Mouse (Mus musculus) liver, embryonic 15.5 days (tissue): ENCODE measurements around the gene Galnt18. TPM values are rescaled to one million over a fixed set of nuclear protein-coding genes. Genes with fewer than 3 reads are reported as not detected.

Source experiments
- ATAC-seq: fragments of 200-750 bp; cut with Nextera tagmentation; 2 replicates; pipeline ENCODE4 v1.8.0; 2017; ENCODE audit warnings: moderate number of reproducible peaks, mild to moderate bottlenecking, moderate library complexity; ENCODE audit not compliant: insufficient read depth
- H3K27ac ChIP-seq: fragments of 300-500 bp; sonication (generic); replicated peaks from 2 replicates; pipeline ENCODE4 v1.5.1; 2015; ENCODE audit warnings: mild to moderate bottlenecking, inconsistent platforms
- H3K27me3 ChIP-seq: fragments of 300-500 bp; sonication (generic); 2 replicates; pipeline ENCODE4 v1.6.1; 2015; ENCODE audit warnings: mild to moderate bottlenecking, inconsistent platforms
- H3K36me3 ChIP-seq: fragments of 300-500 bp; sonication (generic); replicated peaks from 2 replicates; pipeline ENCODE4 v1.6.1; 2015; ENCODE audit warnings: moderate library complexity, mild to moderate bottlenecking, inconsistent platforms
- H3K4me1 ChIP-seq: fragments of 300-500 bp; sonication (generic); replicated peaks from 2 replicates; pipeline ENCODE4 v1.6.1; 2015; ENCODE audit warnings: inconsistent platforms
- H3K4me2 ChIP-seq: fragments of 300-500 bp; sonication (generic); 2 replicates; pipeline ENCODE4 v1.6.1; 2015; ENCODE audit warnings: moderate library complexity, mild to moderate bottlenecking, inconsistent platforms
- H3K4me3 ChIP-seq: fragments of 300-500 bp; sonication (generic); replicated peaks from 2 replicates; pipeline ENCODE4 v1.5.1; 2015; ENCODE audit warnings: mild to moderate bottlenecking, inconsistent platforms
- H3K9ac ChIP-seq: fragments of 300-500 bp; sonication (generic); 2 replicates; pipeline ENCODE4 v1.6.1; 2015; ENCODE audit warnings: moderate library complexity, mild to moderate bottlenecking, inconsistent platforms
- H3K9me3 ChIP-seq: fragments of 300-500 bp; sonication (generic); replicated peaks from 2 replicates; pipeline ENCODE4 v1.6.1; 2016; ENCODE audit warnings: inconsistent platforms
- WGBS: fragments of 180-500 bp; shearing (Covaris S2); methylation state at CpG from one replicate; pipeline ENCODE4 v1.1.7; 2015; ENCODE audit warnings: mixed read lengths; ENCODE audit not compliant: insufficient replicate concordance; 5-methylcytosine and 5-hydroxymethylcytosine counted together
- polyA plus RNA-seq: library from polyadenylated mRNA; unstranded; fragments of >200 nt; fragmentation: Nextera tagmentation; extraction: Ambion mirVana; gene quantifications from 2 replicates; pipeline ENCODE4 v1.2.1, GENCODE M21; 2015

Gene Galnt18
- polyA plus RNA-seq, 1 experiment from 2014 or later = 1.5 TPM

DNA sequence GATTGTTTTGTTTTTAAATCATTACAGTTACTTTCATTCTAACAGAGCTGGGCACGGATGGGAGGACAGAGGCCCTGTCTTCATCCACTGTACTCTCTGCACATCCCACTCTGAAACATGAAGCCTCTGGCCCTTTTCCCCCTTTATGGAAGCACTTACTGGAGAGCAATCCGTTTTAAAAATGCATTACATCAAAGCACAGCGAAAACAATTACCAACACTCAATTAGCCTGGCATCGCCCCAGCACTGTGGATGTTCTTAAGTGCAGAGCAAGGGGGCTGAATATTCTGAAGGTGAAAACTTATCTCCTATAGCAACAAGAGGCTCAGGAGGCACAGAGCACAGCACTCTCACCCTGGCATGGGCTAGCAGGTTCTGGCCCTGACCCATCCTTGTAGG, 107.3 kb downstream of the Galnt18 start:
- ATAC-seq = no peak
- no peaks in the 10 kb centered on the region for H3K27me3 ChIP-seq
- no peaks in the 10 kb centered on the region for H3K4me1 ChIP-seq
- H3K36me3 ChIP-seq = no peaks in the 10 kb centered on the region
- H3K9me3 ChIP-seq = no peaks in the 10 kb centered on the region
- H3K4me3 ChIP-seq = no peak overlapping the region
- no peak overlapping the region for H3K9ac ChIP-seq
- no peak overlapping the region for H3K27ac ChIP-seq
- no peak overlapping the region for H3K4me2 ChIP-seq
- 49% methylated on average over 4 of the region's 4 CpGs for WGBS

DNA sequence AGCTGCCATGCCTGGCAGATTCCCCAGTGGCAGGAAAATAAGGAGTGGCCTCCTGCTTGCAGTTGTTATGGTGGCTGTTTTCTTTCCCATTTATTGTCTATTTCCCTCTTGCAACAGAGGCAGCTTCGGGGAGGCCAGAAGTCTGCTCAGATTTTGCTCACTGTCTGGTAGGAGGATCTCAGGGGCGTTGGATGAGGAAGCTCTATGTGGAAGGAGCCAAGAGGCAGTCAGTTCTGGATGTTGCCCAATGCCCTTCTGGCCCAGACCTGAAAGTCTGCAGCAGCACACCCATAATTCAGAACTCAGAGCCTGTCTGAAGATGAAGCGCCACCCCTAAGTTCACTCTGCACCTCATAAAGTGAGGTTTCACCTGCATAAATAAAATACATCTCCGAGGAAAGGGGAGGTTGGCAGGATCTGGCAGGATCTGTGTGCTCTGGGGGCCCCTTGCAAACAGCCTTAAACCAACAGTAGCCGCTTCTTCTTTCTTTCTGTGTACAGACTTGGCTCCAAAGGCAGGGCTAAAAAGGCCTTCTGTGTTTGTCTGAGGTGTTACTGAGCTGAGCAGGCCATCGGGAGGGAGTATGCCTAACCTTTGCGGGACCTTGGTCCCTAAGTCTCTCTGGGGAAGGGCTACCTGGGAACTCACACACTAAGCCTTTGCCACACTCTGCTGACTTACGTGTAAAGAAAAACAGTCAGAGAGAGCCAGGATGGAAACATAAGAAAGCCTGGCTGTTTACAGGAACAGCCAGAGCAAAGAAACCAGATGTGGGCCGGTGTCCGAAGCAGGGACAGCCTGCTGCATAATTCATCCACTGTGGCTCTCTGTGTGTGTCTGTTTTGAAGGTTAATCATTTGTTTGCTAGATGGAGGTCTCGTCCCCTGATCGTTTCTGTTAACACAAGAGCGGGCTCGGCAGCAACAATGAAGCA, 116.4 kb downstream of the Galnt18 start:
- no peak overlapping the region for H3K27ac ChIP-seq
- no peaks in the 10 kb centered on the region for H3K36me3 ChIP-seq
- no peak for ATAC-seq
- WGBS = 51% methylated on average over 14 of the region's 14 CpGs
- no peaks in the 10 kb centered on the region for H3K9me3 ChIP-seq
- no peak overlapping the region for H3K4me2 ChIP-seq
- no peaks in the 10 kb centered on the region for H3K4me1 ChIP-seq
- H3K9ac ChIP-seq = no peak overlapping the region
- no peaks in the 10 kb centered on the region for H3K27me3 ChIP-seq
- H3K4me3 ChIP-seq = no peak overlapping the region

DNA sequence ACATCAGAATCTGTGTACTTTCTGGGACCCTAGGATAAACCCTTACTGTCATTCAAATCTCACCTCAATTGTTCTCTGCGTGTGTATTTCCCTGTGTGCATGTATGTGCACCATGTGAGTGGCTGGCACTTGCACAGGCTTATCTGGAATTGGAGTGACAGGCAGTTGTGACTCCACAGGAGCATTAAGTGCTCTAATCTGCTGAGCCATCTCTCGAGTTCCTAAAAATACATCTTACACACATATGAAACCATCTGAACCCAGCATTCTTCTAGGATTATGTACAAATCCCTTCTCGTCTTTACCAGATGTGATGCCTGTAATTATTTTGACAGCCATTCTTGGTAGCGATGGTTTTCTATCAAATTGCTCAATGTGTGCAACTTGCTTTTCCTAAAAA, 121.2 kb downstream of the Galnt18 start:
- no peaks in the 10 kb centered on the region for H3K4me1 ChIP-seq
- H3K4me3 ChIP-seq = no peak overlapping the region
- no peaks in the 10 kb centered on the region for H3K27me3 ChIP-seq
- no peaks in the 10 kb centered on the region for H3K36me3 ChIP-seq
- no peaks in the 10 kb centered on the region for H3K9me3 ChIP-seq
- H3K9ac ChIP-seq = no peak overlapping the region
- no peak for ATAC-seq
- no peak overlapping the region for H3K4me2 ChIP-seq
- H3K27ac ChIP-seq = no peak overlapping the region
- WGBS = 56% methylated on average over 4 of the region's 4 CpGs

DNA sequence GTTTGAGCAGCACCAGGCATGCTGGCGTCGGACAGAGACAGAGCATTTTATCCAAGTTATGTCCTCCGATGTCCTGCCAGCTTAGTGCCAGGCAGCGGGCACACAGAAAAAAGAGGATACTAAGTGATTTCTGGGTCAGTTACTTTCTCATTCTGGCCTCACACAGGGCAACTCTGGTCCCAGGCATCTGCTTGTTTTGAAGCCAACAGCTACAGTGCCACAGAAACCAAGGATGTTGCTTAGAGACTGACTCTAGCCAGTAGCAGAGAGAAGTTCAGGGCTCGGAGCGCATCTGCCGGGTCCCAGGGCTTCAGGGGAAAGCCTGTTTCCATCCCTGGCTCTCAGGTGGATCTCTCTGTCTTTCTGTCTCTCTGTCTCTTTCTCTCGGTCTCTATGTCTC, 124.8 kb downstream of the Galnt18 start:
- no peaks in the 10 kb centered on the region for H3K9me3 ChIP-seq
- H3K27me3 ChIP-seq = no peaks in the 10 kb centered on the region
- no peak for ATAC-seq
- no peak overlapping the region for H3K4me2 ChIP-seq
- WGBS = 76% methylated on average over 8 of the region's 8 CpGs
- no peaks in the 10 kb centered on the region for H3K4me1 ChIP-seq
- no peaks in the 10 kb centered on the region for H3K36me3 ChIP-seq
- no peak overlapping the region for H3K4me3 ChIP-seq
- H3K9ac ChIP-seq = no peak overlapping the region
- no peak overlapping the region for H3K27ac ChIP-seq

DNA sequence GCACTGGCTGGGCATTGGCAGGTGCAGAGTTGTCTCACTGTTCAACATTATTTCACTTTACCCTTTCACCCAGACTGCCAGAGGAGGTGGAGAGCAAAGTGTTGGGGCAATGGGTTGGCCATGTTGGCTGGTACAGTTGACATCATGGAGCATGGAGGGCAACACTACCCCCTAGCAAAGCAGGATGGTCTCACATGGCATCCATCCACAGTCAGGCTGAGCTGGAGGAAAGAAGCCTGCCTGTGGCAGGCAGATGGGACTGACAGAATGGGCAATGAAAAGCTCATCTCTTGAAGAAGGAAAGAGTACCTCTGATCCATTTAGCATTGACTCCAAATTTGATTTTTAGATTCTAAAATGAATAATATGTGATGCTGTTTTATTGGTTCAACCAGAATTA, 125.3 kb downstream of the Galnt18 start:
- H3K27ac ChIP-seq = no peak overlapping the region
- ATAC-seq = no peak
- H3K4me3 ChIP-seq = no peak overlapping the region
- H3K36me3 ChIP-seq = no peaks in the 10 kb centered on the region
- H3K27me3 ChIP-seq = no peaks in the 10 kb centered on the region
- H3K9ac ChIP-seq = no peak overlapping the region
- no peak overlapping the region for H3K4me2 ChIP-seq
- H3K9me3 ChIP-seq = no peaks in the 10 kb centered on the region
- no peaks in the 10 kb centered on the region for H3K4me1 ChIP-seq

DNA sequence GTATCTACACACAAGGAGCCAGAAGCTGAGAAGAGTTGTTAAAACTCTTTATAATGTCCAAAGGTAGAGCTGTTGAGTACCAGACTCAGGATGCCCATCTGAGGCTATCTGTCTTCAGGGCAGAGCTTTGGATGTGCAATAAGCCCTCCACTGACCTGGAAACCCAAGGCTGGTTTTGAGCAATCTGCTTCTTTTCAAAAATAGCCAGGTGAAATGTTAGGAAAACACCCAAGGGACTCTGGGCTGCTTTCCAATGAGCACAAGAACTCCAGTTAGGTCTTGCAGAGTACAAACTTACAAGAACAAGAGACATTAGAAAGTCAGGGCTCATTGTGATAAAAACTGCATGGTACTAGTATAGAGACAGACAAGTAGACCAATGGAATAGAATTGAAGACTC, 135.4 kb downstream of the Galnt18 start:
- Histone ChIP-seq H3K9ac (no peak overlapping the region), H3K4me3 (no peak overlapping the region), H3K27ac (no peak overlapping the region), H3K36me3 (no peaks in the 10 kb centered on the region), H3K9me3 (no peaks in the 10 kb centered on the region), H3K4me2 (no peak overlapping the region), H3K27me3 (no peaks in the 10 kb centered on the region), H3K4me1 (no peaks in the 10 kb centered on the region)
- no peak for ATAC-seq

DNA sequence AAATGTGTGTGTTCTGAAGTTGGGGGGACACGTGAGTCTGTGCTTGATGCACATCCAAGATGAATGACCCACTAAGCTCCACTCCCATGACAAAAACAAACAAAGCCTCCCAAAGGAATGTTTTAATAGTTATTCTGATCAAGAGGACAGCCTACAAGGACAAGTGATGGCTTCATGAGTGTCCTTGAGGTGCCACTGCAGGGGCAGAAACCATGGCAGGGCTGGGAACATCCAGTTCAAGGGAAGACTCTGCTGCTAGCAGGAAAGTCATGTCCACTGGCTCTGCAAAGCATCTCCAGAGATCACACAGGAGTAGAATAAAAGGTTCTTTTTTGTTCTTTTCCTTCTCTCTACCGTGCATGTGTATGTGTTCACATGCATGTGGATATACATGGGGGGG, 140.9 kb downstream of the Galnt18 start:
- no peaks in the 10 kb centered on the region for H3K9me3 ChIP-seq
- 55% methylated on average over 2 of the region's 2 CpGs for WGBS
- H3K27me3 ChIP-seq = no peaks in the 10 kb centered on the region
- no peaks in the 10 kb centered on the region for H3K36me3 ChIP-seq
- no peak overlapping the region for H3K27ac ChIP-seq
- ATAC-seq = no peak
- H3K9ac ChIP-seq = no peak overlapping the region
- H3K4me3 ChIP-seq = no peak overlapping the region
- no peaks in the 10 kb centered on the region for H3K4me1 ChIP-seq
- H3K4me2 ChIP-seq = no peak overlapping the region

DNA sequence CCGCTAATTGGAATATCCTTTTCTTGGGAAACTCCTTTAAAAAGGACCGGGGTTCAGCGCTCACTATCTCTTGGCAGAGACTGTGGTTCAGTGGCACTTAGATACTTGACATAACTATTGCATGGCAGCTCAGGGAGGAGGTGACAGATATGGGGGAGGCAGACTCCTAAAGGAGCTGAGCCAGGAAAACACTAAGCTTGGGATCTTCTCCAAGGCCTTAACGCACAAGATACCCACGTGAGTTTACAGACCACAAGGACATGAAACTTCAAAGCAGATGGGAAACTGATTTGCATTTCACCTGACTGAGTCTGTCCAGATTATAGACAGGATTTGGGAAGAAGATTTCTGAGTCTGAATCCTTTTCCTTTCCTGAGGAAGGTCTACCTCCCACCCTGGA, 141.3 kb downstream of the Galnt18 start:
- no peak overlapping the region for H3K4me2 ChIP-seq
- WGBS = 66% methylated on average over 5 of the region's 5 CpGs
- no peak overlapping the region for H3K4me3 ChIP-seq
- no peaks in the 10 kb centered on the region for H3K4me1 ChIP-seq
- no peak overlapping the region for H3K27ac ChIP-seq
- H3K9me3 ChIP-seq = no peaks in the 10 kb centered on the region
- H3K27me3 ChIP-seq = no peaks in the 10 kb centered on the region
- H3K36me3 ChIP-seq = no peaks in the 10 kb centered on the region
- ATAC-seq = no peak
- no peak overlapping the region for H3K9ac ChIP-seq

DNA sequence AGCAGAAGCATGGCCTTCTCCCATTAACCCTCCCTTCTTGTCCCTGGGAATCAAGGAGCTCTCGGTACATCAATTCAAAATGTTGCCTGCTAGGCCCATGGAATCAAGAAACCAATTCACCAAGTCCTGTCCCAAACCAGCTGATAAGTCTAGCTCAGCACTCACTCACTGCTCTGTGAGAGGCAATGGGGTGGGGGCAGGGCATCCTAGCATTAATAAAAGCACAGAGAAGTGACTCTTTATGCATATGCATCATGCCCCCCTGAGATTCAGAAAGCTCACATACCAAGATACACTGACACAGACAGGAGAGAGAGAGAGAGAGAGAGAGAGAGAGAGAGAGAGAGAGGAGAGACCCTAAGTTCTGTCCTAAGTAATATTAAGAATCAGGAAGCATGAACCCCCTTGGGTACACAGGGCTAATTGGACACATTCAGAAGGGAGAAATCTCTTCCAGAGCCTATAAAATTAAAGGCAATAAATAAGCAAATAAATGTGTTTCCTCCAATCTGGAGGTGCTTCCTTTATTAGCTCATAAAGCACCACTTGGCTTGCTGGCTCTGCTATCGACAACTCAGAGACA, 141.8 kb downstream of the Galnt18 start:
- ATAC-seq = no peak
- no peaks in the 10 kb centered on the region for H3K27me3 ChIP-seq
- 47% methylated on average over 2 of the region's 2 CpGs for WGBS
- H3K27ac ChIP-seq = no peak overlapping the region
- no peaks in the 10 kb centered on the region for H3K4me1 ChIP-seq
- H3K9ac ChIP-seq = no peak overlapping the region
- H3K36me3 ChIP-seq = no peaks in the 10 kb centered on the region
- no peaks in the 10 kb centered on the region for H3K9me3 ChIP-seq
- H3K4me3 ChIP-seq = no peak overlapping the region
- no peak overlapping the region for H3K4me2 ChIP-seq

DNA sequence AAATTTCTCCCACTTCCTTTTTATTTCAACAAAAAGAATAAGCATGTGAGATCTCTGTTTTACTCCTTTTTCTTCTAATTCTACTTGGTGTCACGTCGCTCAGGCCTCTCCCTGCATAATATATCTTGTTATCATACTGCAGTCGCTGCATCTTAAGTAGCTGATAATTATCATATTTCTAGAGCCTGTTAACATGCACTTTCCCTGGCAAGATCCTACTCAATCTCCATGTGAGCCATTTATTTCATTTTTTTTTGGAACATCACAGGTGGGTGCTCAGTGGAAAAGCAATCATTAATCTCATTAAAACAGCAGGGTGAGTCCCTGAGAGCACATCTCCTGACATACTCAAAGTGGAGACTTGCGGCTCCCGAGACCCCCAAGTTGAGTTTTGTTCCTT, 143.3 kb downstream of the Galnt18 start:
- WGBS = 74% methylated on average over 5 of the region's 5 CpGs
- Histone ChIP-seq H3K4me1 (no peaks in the 10 kb centered on the region), H3K9me3 (no peaks in the 10 kb centered on the region), H3K27ac (no peak overlapping the region), H3K27me3 (no peaks in the 10 kb centered on the region), H3K4me2 (no peak overlapping the region), H3K4me3 (no peak overlapping the region), H3K36me3 (no peaks in the 10 kb centered on the region), H3K9ac (no peak overlapping the region)
- no peak for ATAC-seq

DNA sequence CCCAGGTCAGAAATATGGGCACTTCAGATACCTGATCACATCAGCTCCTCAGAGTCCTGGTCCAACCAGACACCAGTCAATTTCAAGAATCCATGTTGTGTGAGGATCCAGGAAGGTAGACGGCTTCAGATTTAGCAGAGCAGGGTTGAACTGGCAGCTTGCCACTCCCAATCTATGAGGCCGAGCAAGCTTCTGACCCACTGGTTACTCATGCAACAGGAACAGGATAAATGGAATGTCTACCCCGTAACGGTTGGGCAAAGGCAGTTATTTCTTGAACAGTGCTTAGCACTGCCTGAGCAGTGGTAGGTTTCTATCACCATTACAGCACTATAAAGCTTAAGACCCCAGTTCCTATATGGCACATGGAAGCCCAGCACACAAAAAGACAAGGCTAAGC, 148.5 kb downstream of the Galnt18 start:
- Histone ChIP-seq H3K27ac (no peak overlapping the region), H3K4me1 (no peaks in the 10 kb centered on the region), H3K4me3 (no peak overlapping the region), H3K36me3 (no peaks in the 10 kb centered on the region), H3K4me2 (no peak overlapping the region), H3K9me3 (no peaks in the 10 kb centered on the region), H3K27me3 (no peaks in the 10 kb centered on the region), H3K9ac (no peak overlapping the region)
- no peak for ATAC-seq
- 60% methylated on average over 4 of the region's 4 CpGs for WGBS

DNA sequence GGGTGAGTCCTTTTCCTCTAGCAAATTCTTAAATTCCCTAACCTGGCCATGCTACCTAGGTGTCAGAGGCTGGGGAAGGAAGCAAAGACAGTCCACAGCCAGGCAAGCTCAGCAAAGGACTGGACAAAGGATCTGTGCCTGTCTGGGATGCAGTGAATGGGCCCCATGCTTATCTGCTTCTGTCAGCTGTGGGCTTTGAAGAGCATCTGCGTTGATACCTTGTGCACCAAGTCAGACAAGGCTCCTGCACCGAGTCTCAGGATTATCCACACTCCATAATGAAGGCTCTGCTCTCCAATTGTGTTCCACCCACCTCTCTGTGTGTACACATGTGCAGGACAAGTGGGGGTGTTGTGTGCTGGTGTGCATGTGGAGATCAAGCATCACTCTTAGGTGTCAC, 153.5 kb downstream of the Galnt18 start:
- Histone ChIP-seq H3K4me1 (no peaks in the 10 kb centered on the region), H3K27ac (no peak overlapping the region), H3K9ac (no peak overlapping the region), H3K36me3 (no peaks in the 10 kb centered on the region), H3K9me3 (no peaks in the 10 kb centered on the region), H3K27me3 (no peaks in the 10 kb centered on the region), H3K4me2 (no peak overlapping the region), H3K4me3 (no peak overlapping the region)
- no peak for ATAC-seq
- 43% methylated on average over 2 of the region's 2 CpGs for WGBS
